1 mouse cellular context compared by ENCODE assay signal in the genomic region with DNA sequence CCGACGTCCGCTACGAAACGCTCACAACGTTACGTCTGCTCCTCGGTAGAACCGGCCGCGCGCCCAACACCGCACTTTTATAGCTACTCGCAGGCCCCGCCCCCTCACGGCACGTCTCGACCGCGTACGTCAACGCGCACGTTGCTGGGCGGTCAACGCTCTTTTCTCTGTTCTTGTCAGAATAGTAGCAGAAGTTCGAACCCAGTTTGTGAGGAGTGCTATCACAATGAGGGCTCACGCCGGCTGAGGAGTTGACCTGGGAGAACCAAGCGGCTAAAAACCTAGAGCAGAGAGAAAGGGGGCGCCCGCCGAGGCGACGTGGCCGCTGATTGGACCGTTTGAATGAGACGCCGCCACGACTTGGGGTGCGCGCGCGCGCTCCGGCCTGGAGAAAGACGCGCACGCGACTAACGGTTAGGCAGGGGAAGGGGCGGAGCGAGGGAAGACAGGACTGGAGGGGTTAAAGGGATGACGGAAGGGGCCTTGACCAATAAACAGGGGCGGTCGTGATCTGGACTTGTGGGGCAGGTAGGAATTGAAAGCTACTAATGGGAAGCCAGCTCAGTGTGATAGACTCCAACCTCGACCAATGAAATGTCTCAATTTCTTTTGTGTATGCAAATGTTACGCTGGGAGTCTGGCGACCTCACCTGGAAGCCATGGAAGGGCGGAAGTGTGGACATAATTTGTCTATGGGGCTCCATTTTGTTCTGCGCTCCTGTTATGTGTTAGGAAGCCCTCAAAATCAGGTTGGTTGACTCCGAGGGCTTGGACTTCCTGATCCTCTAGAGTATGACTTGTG.
TF ChIP-seq lines count a peak whose summit lies in the region.

Gene Ube2s, minus strand, starts transcription at position 288 of the 802 bp plus-strand sequence.

TF ChIP-seq in CH12.LX, 34 proteins besides CTCF, POLR2A, EP300 and RAD21 (continued from another document):
- TF ChIP-seq MYC (IDR thresholded peaks at IDR 0.05; ENCODE audit: low read depth, low read length), result peak; percentile 75; the same call in 1 of the 2 replicates
